Mouse (Mus musculus): ENCODE results near the gene Zcchc24.
A peak's percentile ranks its signal among the peaks of the same experiment; 100 is the strongest.

GRCm38 (mm10) chr14:25816416-25816815, 47.6 kb upstream of the Zcchc24 start:
- TF ChIP-seq CTCF (IDR thresholded peaks at IDR 0.05; ENCODE audit: control insufficient read depth, insufficient read depth, insufficient read length) (peak; percentile 91), USF1 (IDR thresholded peaks at IDR 0.05; ENCODE audit: low read depth) (no peak), MYOD1 (IDR thresholded peaks at IDR 0.05; ENCODE audit: control insufficient read depth, insufficient read length, low read depth) (no peak), MAX (IDR thresholded peaks at IDR 0.05) (no peak)

Measured in C2C12 (cell line).